Mouse (Mus musculus): ENCODE measurements around the gene Gm12790. TPM values are rescaled to one million over a fixed set of nuclear protein-coding genes. Genes with fewer than 3 reads are reported as not detected.
"Not testable (repeated sequence)": the region's sequence is repeated elsewhere in the genome, so short reads cannot be mapped to it uniquely, and the experiment has no call there.

Gm12790 gene
- polyA plus RNA-seq (2016; fragmentation: Nextera tagmentation; extraction: Ambion mirVana), result not detected in 2 replicates

DNA sequence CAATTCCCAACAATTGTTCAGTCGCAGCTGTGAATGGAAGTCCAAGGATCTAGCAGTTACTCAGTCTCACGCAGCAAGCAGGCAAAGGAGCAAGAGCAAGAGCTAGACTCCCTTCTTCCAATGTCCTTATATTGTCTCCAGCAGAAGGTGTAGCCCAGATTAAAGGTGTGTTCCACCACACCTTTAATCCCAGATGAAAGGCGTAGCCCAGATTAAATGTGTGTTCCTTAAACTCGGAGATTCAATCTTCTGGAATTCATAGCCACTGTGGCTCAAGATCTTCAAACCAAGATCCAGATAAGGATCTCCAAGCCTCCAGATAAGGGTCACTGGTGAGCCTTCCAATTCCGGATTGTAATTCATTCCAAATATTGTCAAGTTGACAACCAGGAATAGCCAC, at the start of gene Gm12790:
Gene Gm12790 (minus strand): TSS at position 101 of the 400 bp plus-strand sequence.
- not testable (repeated sequence) for H3K36me3 ChIP-seq; H3K27ac ChIP-seq; H3K4me2 ChIP-seq (replicated peaks); H3K27me3 ChIP-seq (replicated peaks); H3K9me3 ChIP-seq; ATAC-seq (ENCODE audit: low FRiP score, low read depth); H3K4me3 ChIP-seq; H3K4me1 ChIP-seq; H3K9ac ChIP-seq
- WGBS, result 90% methylated on average over 1 of the region's 5 CpGs

DNA sequence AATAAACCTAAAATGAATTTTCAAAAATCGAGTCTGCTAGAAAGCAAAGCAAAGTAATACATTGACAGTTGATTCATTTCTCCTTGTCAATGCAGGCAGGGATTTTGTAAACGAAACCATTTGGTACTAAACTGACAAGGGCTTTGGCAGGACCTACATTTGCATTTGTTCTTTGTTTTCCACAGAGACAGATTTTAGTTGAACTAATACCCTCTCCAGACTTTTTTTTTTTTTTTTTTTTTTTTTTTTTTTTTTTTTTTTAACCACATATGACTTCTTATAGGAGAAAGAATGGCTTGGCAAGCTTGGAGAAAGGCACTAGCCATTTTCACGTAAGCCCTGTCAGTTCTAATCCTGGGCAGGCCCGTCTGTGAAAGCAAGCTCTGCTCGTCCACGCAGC, 45.8 kb upstream of the Gm12790 start:
- H3K4me3 ChIP-seq, result no peak overlapping the region
- H3K36me3 ChIP-seq, result no peaks in the 10 kb centered on the region
- no peaks in the 10 kb centered on the region for H3K9me3 ChIP-seq
- no peak overlapping the region for H3K27ac ChIP-seq
- no peak overlapping the region for H3K9ac ChIP-seq
- H3K4me2 ChIP-seq (replicated peaks), result no peak overlapping the region
- no peaks in the 10 kb centered on the region for H3K4me1 ChIP-seq
- 91% methylated on average over 6 of the region's 6 CpGs for WGBS
- no peak for ATAC-seq (ENCODE audit: low FRiP score, low read depth)
- H3K27me3 ChIP-seq (replicated peaks), result no peaks in the 10 kb centered on the region

DNA sequence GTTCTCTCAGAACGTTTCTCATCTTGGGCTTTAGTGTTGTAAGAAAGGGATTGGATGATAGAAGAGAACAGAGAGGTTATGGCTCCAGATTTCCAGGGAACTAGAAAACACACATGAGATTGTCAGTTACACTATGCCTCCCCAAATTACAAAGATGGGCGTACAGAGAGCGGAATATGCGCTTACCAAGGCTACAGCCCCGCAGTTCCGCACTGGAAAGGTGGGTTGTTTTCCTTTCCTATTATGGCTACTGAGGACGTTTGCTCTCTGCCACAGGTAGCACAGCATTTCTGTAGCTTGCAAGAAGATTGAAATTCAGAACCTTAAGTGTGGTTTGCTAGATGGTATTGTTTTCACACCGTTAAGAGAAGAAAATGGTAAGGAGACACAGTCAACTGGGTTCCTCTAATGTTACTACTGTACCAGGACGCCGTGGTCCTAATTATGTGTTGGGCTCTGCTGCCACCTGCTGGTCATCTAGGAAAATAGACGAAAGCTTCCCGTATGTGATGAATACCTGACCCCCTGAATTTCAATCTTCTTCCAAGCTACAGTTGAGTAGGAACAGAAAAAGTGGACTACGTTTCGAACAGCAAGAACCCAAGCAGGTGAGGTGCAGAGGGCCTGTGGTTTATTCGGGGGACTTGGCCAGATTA, 17.5 kb upstream of the Gm12790 start:
- H3K4me3 ChIP-seq, result no peak overlapping the region
- 42% methylated on average over 15 of the region's 15 CpGs for WGBS
- peak; percentile 72 for ATAC-seq (ENCODE audit: low FRiP score, low read depth)

DNA sequence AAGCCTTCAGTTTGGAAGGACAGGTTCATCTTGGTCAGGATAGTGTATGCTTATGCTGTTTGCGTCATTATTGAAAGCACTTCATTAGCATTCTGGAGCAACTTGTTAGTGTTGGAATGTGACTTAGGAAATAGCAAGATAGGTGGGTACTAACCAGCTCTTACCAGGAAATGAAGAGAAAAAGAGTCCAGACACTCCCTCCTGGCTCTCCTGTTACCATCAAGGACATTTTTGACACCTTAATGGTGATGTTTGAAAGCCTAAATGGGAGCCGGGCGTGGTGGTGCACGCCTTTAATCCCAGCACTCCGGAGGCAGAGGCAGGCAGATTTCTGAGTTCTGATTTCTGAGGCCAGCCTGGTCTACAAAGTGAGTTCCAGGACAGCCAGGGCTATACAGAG, 16.6 kb upstream of the Gm12790 start:
- Histone ChIP-seq H3K27ac (no peak overlapping the region), H3K9me3 (no peaks in the 10 kb centered on the region), H3K4me1 (no peaks in the 10 kb centered on the region), H3K9ac (no peak overlapping the region), H3K27me3 (replicated peaks) (no peaks in the 10 kb centered on the region), H3K4me2 (replicated peaks) (no peak overlapping the region), H3K36me3 (no peaks in the 10 kb centered on the region), H3K4me3 (no peak overlapping the region)
- 91% methylated on average over 5 of the region's 5 CpGs for WGBS
- no peak for ATAC-seq (ENCODE audit: low FRiP score, low read depth)

More for the DNA sequence above, 17.5 kb upstream of the Gm12790 start:
- Histone ChIP-seq H3K4me2 (replicated peaks) (no peak overlapping the region), H3K27ac (no peak overlapping the region), H3K9me3 (no peaks in the 10 kb centered on the region), H3K9ac (no peak overlapping the region), H3K4me1 (no peaks in the 10 kb centered on the region), H3K27me3 (replicated peaks) (no peaks in the 10 kb centered on the region), H3K36me3 (no peaks in the 10 kb centered on the region)

DNA sequence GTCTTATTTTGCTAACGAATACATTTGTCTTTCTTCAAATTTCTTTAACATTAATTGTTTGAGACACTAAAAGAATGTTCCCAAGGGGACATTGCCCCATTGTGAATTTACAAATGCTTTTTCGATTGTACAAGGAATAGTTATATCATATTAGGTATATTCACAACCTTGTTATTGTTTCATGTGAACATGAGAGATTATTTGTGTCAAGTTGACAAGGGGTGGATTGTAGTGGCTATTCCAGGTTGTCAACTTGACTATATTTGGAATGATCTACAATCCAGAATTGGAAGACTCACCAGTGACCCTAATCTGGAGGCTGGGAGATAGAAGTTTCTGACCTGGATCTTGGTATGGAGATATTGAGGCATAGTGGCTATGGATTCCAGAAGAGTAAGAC, 5.5 kb upstream of the Gm12790 start, which contains the start of gene Gm12789:
Gene Gm12789 (plus strand): TSS at position 301 of the 400 bp plus-strand sequence.
- H3K4me2 ChIP-seq (replicated peaks); H3K27me3 ChIP-seq (replicated peaks); H3K9me3 ChIP-seq; ATAC-seq (ENCODE audit: low FRiP score, low read depth); H3K9ac ChIP-seq; H3K4me3 ChIP-seq; H3K36me3 ChIP-seq; H3K27ac ChIP-seq; H3K4me1 ChIP-seq: not testable (repeated sequence)
- 87% methylated on average over 2 of the region's 2 CpGs for WGBS

DNA sequence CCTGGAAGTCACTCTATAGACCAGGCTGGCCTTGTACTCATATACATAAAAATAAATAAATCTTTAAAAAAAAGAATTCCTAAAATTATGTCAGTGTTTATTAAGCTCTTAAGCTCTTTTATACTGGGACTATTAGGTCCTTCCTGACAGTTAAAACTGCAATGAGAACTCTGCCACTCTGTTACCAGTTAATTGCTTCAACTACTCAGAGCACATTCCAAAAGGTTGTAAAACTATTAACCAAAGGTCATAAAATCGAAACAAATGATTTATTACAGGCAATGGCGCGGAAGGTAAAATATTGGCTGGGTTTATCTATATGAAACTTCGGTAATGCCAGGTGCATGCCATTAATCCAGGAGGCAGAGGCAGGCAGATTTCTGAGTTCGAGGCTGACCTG, 4.8 kb upstream of the Gm12790 start:
- no peaks in the 10 kb centered on the region for H3K27me3 ChIP-seq (replicated peaks)
- no peaks in the 10 kb centered on the region for H3K4me1 ChIP-seq
- no peak overlapping the region for H3K9ac ChIP-seq
- H3K36me3 ChIP-seq, result no peaks in the 10 kb centered on the region
- H3K4me2 ChIP-seq (replicated peaks), result no peak overlapping the region
- no peak for ATAC-seq (ENCODE audit: low FRiP score, low read depth)
- H3K27ac ChIP-seq, result no peak overlapping the region
- WGBS, result 58% methylated on average over 5 of the region's 5 CpGs
- no peaks in the 10 kb centered on the region for H3K9me3 ChIP-seq
- no peak overlapping the region for H3K4me3 ChIP-seq

DNA sequence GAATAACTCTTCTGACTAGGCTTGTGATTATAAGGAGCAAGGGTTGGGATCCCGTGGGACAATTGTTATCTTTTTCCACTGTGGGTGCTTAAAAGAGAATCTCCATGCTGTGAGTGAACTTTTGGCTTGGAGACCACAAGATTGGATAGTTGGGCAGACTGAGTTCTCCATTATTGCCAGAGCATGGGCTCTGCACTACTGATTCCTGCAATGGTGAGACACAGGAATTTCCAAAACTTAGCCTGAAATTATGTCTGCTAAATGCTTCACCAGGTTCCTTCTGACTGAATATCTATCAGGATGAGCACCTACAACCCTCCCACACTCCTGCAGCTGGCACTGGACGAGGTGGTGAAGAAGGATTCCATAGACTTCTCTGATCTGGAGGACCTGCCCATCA, 40.7 kb downstream of the Gm12790 start, which contains the start of gene Gm12794:
Gene Gm12794 (plus strand): TSS at position 301 of the 400 bp plus-strand sequence.
- not testable (repeated sequence) for H3K4me1 ChIP-seq; H3K9ac ChIP-seq; H3K9me3 ChIP-seq; H3K27me3 ChIP-seq (replicated peaks); H3K36me3 ChIP-seq; ATAC-seq (ENCODE audit: low FRiP score, low read depth); H3K4me3 ChIP-seq; H3K4me2 ChIP-seq (replicated peaks); H3K27ac ChIP-seq
- 83% methylated on average over 2 of the region's 2 CpGs for WGBS

Other genes with a start within 250 kb of the Gm12790 start
- gene B020004J07Rik, start 137.0 kb downstream of the Gm12790 start, polyA plus RNA-seq (2016; fragmentation: Nextera tagmentation; extraction: Ambion mirVana), result not detected in 2 replicates
- not detected in 2 replicates for gene C130073F10Rik, start 87.3 kb downstream of the Gm12790 start, polyA plus RNA-seq (2016; fragmentation: Nextera tagmentation; extraction: Ambion mirVana)
- gene Gm12800, start 71.9 kb downstream of the Gm12790 start, polyA plus RNA-seq (2016; fragmentation: Nextera tagmentation; extraction: Ambion mirVana), result not detected in 2 replicates
- gene Gm12794, start 40.6 kb downstream of the Gm12790 start, polyA plus RNA-seq (2016; fragmentation: Nextera tagmentation; extraction: Ambion mirVana), result not detected in 2 replicates
- gene Gm12789, start 5.6 kb upstream of the Gm12790 start, polyA plus RNA-seq (2016; fragmentation: Nextera tagmentation; extraction: Ambion mirVana), result not detected in 2 replicates
- 11.1 and 15.6 TPM in 2 replicates for gene Pde4b, start 106.5 kb upstream of the Gm12790 start, polyA plus RNA-seq (2016; fragmentation: Nextera tagmentation; extraction: Ambion mirVana)